Mouse (Mus musculus): ENCODE data around the gene Atrn. TPM values are rescaled to one million over a fixed set of nuclear protein-coding genes. Genes with fewer than 3 reads are reported as not detected.

The Atrn gene
- 5.0 and 5.8 TPM in 2 replicates for polyA plus RNA-seq (2015; fragmentation: Nextera tagmentation; extraction: Ambion mirVana)

GRCm38 (mm10) chr2:130905751-130906583 lies at the start of gene Atrn, which contains the start of gene 4930402H24Rik:
TSS of gene Atrn (plus strand) at chr2:130906495.
TSS of gene 4930402H24Rik (minus strand) at chr2:130906406.
- H3K27me3 ChIP-seq (ENCODE audit: control insufficient read depth, insufficient read depth, low read depth, low read length) = no peaks in the 10 kb centered on the region
- peak within 1 kb of the TSS; percentile 50 for H3K27ac ChIP-seq (ENCODE audit: low read length)
- peak within 1 kb of the TSS; percentile 92 for H3K9ac ChIP-seq (ENCODE audit: low read length)
- H3K4me2 ChIP-seq (ENCODE audit: low read depth, low read length) = peak within 1 kb of the TSS; percentile 77
- 4% methylated on average over 40 of the region's 50 CpGs for WGBS
- peaks cover 10% of the 10 kb centered on the region for H3K4me1 ChIP-seq (replicated peaks; ENCODE audit: control insufficient read depth, insufficient read depth, low read length)
- no peaks in the 10 kb centered on the region for H3K36me3 ChIP-seq (ENCODE audit: control insufficient read depth, insufficient read depth, low read length)
- peak within 1 kb of the TSS; percentile 100 for H3K4me3 ChIP-seq (ENCODE audit: low read length)
- peak; percentile 99 for ATAC-seq (ENCODE audit: low read depth)
- no peaks in the 10 kb centered on the region for H3K9me3 ChIP-seq (ENCODE audit: control insufficient read depth, low read length)

GRCm38 (mm10) chr2:130862091-130862490 lies 44.2 kb upstream of the Atrn start:
- 62% methylated on average over 3 of the region's 3 CpGs for WGBS

DNA sequence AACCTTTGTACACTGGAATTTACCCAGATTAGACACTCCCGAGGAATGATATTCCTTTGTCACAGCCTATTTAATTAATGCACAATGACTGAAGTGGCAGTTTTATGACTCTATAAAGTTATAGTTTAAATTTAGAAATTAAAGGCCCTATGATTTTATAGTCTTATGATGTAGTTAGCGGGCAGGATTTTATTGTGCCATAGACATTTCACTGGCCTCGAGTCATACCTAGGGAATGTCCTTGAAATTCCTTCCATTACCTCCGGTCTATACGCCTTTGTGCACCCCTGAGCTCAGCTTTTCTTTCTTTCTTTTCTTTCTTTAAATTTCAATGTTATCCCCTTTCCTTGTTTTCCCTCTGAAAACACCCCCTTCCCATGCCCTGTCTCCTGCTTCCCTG lies 35.4 kb upstream of the Atrn start:
- Histone ChIP-seq H3K27me3 (ENCODE audit: control insufficient read depth, insufficient read depth, low read depth, low read length) (no peaks in the 10 kb centered on the region), H3K27ac (ENCODE audit: low read length) (no peak overlapping the region), H3K9ac (ENCODE audit: low read length) (no peak overlapping the region), H3K4me1 (replicated peaks; ENCODE audit: control insufficient read depth, insufficient read depth, low read length) (no peaks in the 10 kb centered on the region), H3K9me3 (ENCODE audit: control insufficient read depth, low read length) (no peaks in the 10 kb centered on the region), H3K4me3 (ENCODE audit: low read length) (no peak overlapping the region), H3K4me2 (ENCODE audit: low read depth, low read length) (no peak overlapping the region), H3K36me3 (ENCODE audit: control insufficient read depth, insufficient read depth, low read length) (no peaks in the 10 kb centered on the region)
- ATAC-seq (ENCODE audit: low read depth) = no peak
- 60% methylated on average over 5 of the region's 5 CpGs for WGBS

More at GRCm38 (mm10) chr2:130862091-130862490, 44.2 kb upstream of the Atrn start:
- H3K4me3 ChIP-seq (ENCODE audit: low read length) = no peak overlapping the region
- H3K9me3 ChIP-seq (ENCODE audit: control insufficient read depth, low read length) = no peaks in the 10 kb centered on the region
- no peak overlapping the region for H3K4me2 ChIP-seq (ENCODE audit: low read depth, low read length)
- H3K27ac ChIP-seq (ENCODE audit: low read length) = peak overlapping the region; percentile 7; the same call in 1 of the 2 replicates
- H3K27me3 ChIP-seq (ENCODE audit: control insufficient read depth, insufficient read depth, low read depth, low read length) = no peaks in the 10 kb centered on the region
- ATAC-seq (ENCODE audit: low read depth) = peak; percentile 28; the same call in 1 of the 2 replicates
- H3K4me1 ChIP-seq (replicated peaks; ENCODE audit: control insufficient read depth, insufficient read depth, low read length) = no peaks in the 10 kb centered on the region
- H3K9ac ChIP-seq (ENCODE audit: low read length) = no peak overlapping the region
- H3K36me3 ChIP-seq (ENCODE audit: control insufficient read depth, insufficient read depth, low read length) = no peaks in the 10 kb centered on the region

- no peak for ATAC-seq (ENCODE audit: low read depth)
- Histone ChIP-seq H3K27ac (ENCODE audit: low read length) (no peak overlapping the region), H3K9ac (ENCODE audit: low read length) (no peak overlapping the region), H3K27me3 (ENCODE audit: control insufficient read depth, insufficient read depth, low read depth, low read length) (no peaks in the 10 kb centered on the region), H3K4me2 (ENCODE audit: low read depth, low read length) (no peak overlapping the region), H3K9me3 (ENCODE audit: control insufficient read depth, low read length) (no peaks in the 10 kb centered on the region), H3K36me3 (ENCODE audit: control insufficient read depth, insufficient read depth, low read length) (no peaks in the 10 kb centered on the region), H3K4me3 (ENCODE audit: low read length) (no peak overlapping the region), H3K4me1 (replicated peaks; ENCODE audit: control insufficient read depth, insufficient read depth, low read length) (no peaks in the 10 kb centered on the region)
- 51% methylated on average over 3 of the region's 3 CpGs for WGBS
Measured at GRCm38 (mm10) chr2:130877376-130877775, 28.9 kb upstream of the Atrn start.

- Histone ChIP-seq H3K9ac (ENCODE audit: low read length) (no peak overlapping the region), H3K4me3 (ENCODE audit: low read length) (no peak overlapping the region)
Measured at GRCm38 (mm10) chr2:130886983-130887382, 19.3 kb upstream of the Atrn start.

DNA sequence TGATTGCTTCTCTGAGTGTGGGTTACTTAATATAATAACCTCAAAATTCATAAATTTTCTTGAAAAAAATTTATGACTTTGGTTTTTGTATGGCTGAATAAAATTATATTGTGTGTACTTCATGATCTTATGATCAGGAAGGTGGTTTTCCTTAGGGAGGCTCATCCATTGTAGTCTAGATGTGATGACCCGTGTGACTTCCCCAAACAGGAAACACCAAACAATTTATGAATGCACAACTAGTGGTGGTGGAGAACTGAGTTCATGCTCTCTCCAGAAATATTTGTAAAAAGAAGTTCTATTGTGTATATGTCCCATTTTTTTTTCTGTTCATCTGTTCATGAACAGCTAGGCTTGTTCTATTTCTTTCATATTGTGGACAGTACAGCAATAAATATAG lies 18.8 kb upstream of the Atrn start:
- H3K4me3 ChIP-seq (ENCODE audit: low read length) = no peak overlapping the region
- no peaks in the 10 kb centered on the region for H3K4me1 ChIP-seq (replicated peaks; ENCODE audit: control insufficient read depth, insufficient read depth, low read length)
- no peak overlapping the region for H3K4me2 ChIP-seq (ENCODE audit: low read depth, low read length)
- no peaks in the 10 kb centered on the region for H3K27me3 ChIP-seq (ENCODE audit: control insufficient read depth, insufficient read depth, low read depth, low read length)
- ATAC-seq (ENCODE audit: low read depth) = no peak
- WGBS = 62% methylated on average over 1 of the region's 1 CpGs
- no peak overlapping the region for H3K27ac ChIP-seq (ENCODE audit: low read length)
- no peaks in the 10 kb centered on the region for H3K36me3 ChIP-seq (ENCODE audit: control insufficient read depth, insufficient read depth, low read length)
- H3K9me3 ChIP-seq (ENCODE audit: control insufficient read depth, low read length) = no peaks in the 10 kb centered on the region
- H3K9ac ChIP-seq (ENCODE audit: low read length) = no peak overlapping the region

More at GRCm38 (mm10) chr2:130886983-130887382, 19.3 kb upstream of the Atrn start:
- H3K4me2 ChIP-seq (ENCODE audit: low read depth, low read length) = no peak overlapping the region
- no peaks in the 10 kb centered on the region for H3K27me3 ChIP-seq (ENCODE audit: control insufficient read depth, insufficient read depth, low read depth, low read length)
- no peak overlapping the region for H3K27ac ChIP-seq (ENCODE audit: low read length)
- H3K4me1 ChIP-seq (replicated peaks; ENCODE audit: control insufficient read depth, insufficient read depth, low read length) = no peaks in the 10 kb centered on the region
- no peaks in the 10 kb centered on the region for H3K36me3 ChIP-seq (ENCODE audit: control insufficient read depth, insufficient read depth, low read length)
- ATAC-seq (ENCODE audit: low read depth) = no peak
- no peaks in the 10 kb centered on the region for H3K9me3 ChIP-seq (ENCODE audit: control insufficient read depth, low read length)

- no peak overlapping the region for H3K27ac ChIP-seq (ENCODE audit: low read length)
- no peaks in the 10 kb centered on the region for H3K36me3 ChIP-seq (ENCODE audit: control insufficient read depth, insufficient read depth, low read length)
- H3K4me2 ChIP-seq (ENCODE audit: low read depth, low read length) = no peak overlapping the region
- no peak for ATAC-seq (ENCODE audit: low read depth)
- no peak overlapping the region for H3K4me3 ChIP-seq (ENCODE audit: low read length)
- WGBS = 90% methylated on average over 2 of the region's 2 CpGs
- no peaks in the 10 kb centered on the region for H3K9me3 ChIP-seq (ENCODE audit: control insufficient read depth, low read length)
- H3K9ac ChIP-seq (ENCODE audit: low read length) = no peak overlapping the region
- no peaks in the 10 kb centered on the region for H3K4me1 ChIP-seq (replicated peaks; ENCODE audit: control insufficient read depth, insufficient read depth, low read length)
- H3K27me3 ChIP-seq (ENCODE audit: control insufficient read depth, insufficient read depth, low read depth, low read length) = no peaks in the 10 kb centered on the region
Measured at GRCm38 (mm10) chr2:130896944-130897343, 9.4 kb upstream of the Atrn start.

- no peak for ATAC-seq (ENCODE audit: low read depth)
- Histone ChIP-seq H3K4me2 (ENCODE audit: low read depth, low read length) (no peak overlapping the region), H3K9ac (ENCODE audit: low read length) (no peak overlapping the region), H3K4me3 (ENCODE audit: low read length) (no peak overlapping the region), H3K36me3 (ENCODE audit: control insufficient read depth, insufficient read depth, low read length) (no peaks in the 10 kb centered on the region), H3K27ac (ENCODE audit: low read length) (no peak overlapping the region), H3K4me1 (replicated peaks; ENCODE audit: control insufficient read depth, insufficient read depth, low read length) (no peaks in the 10 kb centered on the region), H3K9me3 (ENCODE audit: control insufficient read depth, low read length) (no peaks in the 10 kb centered on the region), H3K27me3 (ENCODE audit: control insufficient read depth, insufficient read depth, low read depth, low read length) (no peaks in the 10 kb centered on the region)
- 75% methylated on average over 2 of the region's 2 CpGs for WGBS
Measured at GRCm38 (mm10) chr2:130897856-130898255, 8.4 kb upstream of the Atrn start.

DNA sequence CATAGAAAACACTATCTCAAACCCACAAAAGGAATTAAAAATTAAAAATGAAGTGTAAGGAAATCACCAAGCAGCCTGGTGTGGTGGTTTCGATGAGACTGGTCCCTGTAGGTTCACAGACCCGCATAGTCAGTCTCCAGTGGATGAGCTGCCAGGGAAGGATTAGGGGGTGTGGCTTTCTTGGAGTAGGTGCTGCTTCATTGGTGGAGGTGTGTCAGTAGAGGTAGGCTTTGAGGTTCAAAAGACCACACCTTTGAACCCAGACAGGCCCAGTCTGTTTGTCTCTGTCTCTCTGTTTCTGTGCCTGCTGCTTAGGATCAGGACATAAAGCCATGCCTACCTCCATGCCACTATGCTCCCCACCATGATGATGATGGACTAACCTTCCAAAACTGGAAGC lies 7.5 kb upstream of the Atrn start:
- no peak for ATAC-seq (ENCODE audit: low read depth)
- no peaks in the 10 kb centered on the region for H3K4me1 ChIP-seq (replicated peaks; ENCODE audit: control insufficient read depth, insufficient read depth, low read length)
- WGBS = 82% methylated on average over 2 of the region's 2 CpGs
- H3K27me3 ChIP-seq (ENCODE audit: control insufficient read depth, insufficient read depth, low read depth, low read length) = no peaks in the 10 kb centered on the region
- no peaks in the 10 kb centered on the region for H3K9me3 ChIP-seq (ENCODE audit: control insufficient read depth, low read length)
- no peak overlapping the region for H3K4me2 ChIP-seq (ENCODE audit: low read depth, low read length)
- H3K9ac ChIP-seq (ENCODE audit: low read length) = no peak overlapping the region
- H3K4me3 ChIP-seq (ENCODE audit: low read length) = no peak overlapping the region
- no peaks in the 10 kb centered on the region for H3K36me3 ChIP-seq (ENCODE audit: control insufficient read depth, insufficient read depth, low read length)
- no peak overlapping the region for H3K27ac ChIP-seq (ENCODE audit: low read length)

Measured in lung, embryonic 16.5 days (tissue).